Mouse (Mus musculus) 416B (cell line): ENCODE results near the gene Slc47a2.

Experiments used
- DNase-seq: peaks from one replicate; pipeline ENCODE4 v3.0.0; 2011; ENCODE audit warnings: low read depth

Gene Slc47a2

DNA sequence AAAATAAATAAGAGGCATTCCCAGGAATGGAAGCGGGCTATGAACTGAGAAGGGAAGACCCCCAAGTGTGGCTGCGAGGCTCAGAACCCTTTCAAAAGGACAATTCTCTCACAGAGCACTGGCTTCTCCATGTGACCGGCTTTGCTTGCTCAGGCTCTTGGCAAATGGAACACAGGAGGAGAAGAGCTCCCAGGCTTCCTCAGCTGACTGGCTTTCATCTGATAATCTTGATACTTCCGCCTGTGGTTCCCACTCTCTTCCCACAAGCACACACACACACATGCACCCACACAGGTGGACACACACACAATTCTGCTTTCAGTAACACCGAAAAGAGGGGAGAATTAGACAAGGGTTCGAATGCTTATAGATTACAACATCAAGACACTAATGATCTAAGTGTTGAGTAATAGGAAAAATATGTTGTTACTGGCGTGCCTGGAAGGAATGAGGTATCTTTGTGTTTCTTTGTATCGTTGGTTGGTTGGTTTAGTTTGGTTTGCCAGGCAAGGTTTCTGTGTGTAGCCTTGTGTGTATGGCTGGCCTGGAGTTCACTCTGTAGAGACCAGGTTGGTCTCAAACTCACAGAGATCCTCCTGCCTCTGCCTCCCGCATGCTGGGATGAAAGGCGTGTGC lies 59.1 kb downstream of the Slc47a2 start:
- peak; percentile 9 for DNase-seq

DNA sequence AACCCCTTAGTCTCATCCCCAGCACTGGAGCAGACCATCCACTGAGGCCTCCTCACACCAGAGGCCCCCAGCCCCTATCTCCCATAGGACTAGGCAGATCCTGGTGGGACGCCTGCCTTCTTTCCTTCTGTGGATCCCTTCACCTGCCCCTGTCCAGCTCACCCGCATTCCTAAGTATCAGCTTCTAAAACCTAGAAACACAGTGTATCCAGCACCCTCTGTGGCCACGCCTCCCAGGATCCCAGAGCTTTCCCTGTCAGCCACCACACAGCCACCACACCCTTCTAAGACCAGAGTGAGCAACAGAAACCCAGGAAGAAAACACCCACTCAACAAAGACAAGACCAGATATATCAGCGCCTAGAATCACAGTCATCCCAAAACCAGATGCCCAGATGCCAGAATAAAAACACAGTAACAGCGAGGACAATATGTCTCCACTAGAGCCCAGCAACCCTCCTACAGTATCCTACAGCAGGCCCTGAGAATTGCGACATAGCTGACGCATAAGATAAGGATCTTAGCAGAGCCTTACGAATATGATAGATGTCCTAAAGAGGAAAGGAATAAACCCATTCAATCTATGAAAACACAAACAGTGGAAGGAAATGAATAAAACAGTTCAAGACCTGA lies 64.1 kb downstream of the Slc47a2 start:
- DNase-seq: peak; percentile 78

DNA sequence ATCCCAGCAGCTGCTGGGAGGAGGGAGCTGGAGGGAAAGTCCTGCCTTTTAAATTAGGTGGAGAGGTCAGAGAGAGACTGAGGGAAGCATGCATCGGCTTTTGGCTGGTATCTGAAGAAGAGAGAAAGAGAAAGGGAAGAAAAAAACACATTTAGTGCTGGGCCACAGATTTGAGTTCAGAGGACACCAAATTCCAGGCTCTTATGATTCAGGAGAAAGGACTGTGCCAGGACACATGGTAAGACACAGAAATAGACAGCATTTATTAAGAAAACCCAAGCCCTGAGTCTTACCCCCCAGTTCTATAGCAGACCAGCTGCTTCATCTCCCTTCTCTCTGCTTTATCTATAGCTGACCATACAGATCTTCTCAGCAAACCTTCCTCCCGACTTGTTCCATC lies 64.7 kb downstream of the Slc47a2 start:
- no peak for DNase-seq

DNA sequence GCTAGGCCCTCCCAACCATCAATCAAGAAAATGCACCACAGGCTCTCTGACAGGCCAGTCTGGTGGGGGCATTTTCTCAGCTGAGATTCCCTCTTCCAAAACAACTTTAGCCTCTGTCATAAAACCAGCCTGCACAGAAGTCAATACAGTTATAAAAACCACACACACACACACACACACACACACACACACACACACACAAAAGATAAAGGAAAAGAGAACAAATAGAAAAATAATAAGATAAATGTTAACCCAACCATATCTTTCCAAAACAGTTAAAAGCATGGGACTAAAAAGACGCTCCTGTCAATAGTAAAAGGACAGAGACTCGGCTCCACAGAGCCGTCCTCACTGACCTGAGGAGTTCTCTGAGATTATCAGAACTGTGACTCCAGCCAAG lies 66.2 kb downstream of the Slc47a2 start:
- no peak for DNase-seq

- DNase-seq: no peak
Measured at GRCm38 (mm10) chr11:61275106-61275505, 67.6 kb downstream of the Slc47a2 start.

DNA sequence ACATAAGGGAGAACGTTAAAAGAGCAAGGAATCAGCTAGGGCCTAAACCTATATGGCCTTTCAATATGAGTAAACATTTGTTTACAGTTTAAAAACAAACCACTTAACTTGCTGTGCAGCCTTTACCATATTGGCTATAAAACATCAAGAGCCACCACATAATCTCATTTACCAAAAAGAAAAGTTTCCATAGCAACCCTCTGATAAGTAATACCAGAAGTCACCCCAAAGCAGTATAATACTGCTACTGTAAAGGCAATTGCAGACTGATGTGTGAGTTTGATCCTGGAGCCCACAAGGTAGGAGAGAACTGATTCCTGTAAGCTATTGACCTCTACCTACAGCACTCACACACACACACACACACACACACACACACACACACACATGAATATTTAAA lies 68.2 kb downstream of the Slc47a2 start:
- no peak for DNase-seq

DNA sequence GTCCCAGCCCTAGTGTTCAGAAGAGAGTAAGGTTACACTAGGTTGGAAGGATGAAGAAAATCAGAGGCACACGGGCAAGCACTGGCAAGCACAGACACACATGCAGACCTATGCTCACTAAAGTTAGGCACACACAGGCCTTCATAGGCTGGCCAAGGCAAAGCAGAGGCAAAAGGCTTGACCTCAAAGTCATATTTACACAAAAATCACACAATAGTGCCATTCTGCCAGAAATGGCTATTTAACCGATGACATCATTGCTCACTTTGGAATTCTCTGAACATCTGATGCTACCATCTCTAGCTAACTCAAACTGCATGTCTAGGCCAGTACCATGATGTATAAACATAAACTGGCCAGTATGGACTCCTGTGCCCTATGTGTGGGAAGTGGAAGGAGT lies 68.7 kb downstream of the Slc47a2 start:
- DNase-seq: no peak

- DNase-seq: no peak
Measured at GRCm38 (mm10) chr11:61271612-61272011, 71.0 kb downstream of the Slc47a2 start.

- no peak for DNase-seq
Measured at GRCm38 (mm10) chr11:61270406-61270805, 72.3 kb downstream of the Slc47a2 start.

DNA sequence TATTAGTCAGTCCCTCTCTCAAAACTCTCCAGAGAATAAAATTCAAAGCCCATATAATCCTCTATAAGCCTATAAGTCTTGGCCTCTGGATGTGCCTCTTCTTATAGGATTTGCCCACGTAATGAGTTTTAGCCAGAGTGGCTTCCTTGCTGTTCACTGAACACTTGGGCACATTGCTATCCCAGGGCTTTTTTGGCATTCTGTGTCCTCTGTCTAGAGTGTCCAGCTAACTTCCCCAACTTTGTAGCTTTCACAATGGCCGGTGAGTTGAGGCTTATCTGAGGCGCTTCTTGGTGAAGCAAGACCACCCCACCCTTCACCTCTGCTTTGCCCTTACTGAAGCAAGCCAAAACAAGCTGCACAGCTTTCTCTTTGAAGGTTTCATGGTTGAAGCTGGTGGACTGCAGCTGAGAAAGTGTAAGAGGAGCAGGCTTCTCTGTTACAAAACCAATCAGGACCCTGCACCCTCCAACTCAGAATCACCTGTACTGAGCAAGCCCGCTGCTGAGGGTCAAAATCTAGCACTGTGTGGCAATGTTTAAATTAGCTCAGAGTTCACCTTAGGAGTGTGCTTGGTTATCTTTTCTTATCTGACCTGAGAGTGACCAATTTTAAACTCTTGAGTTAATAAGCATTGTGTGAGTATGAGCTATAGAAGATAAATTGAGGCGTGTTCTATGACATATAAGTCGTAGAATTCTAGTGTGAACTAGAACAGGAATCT lies 73.9 kb downstream of the Slc47a2 start:
- DNase-seq: no peak

- peak; percentile 95 for DNase-seq
Measured at GRCm38 (mm10) chr11:61266551-61267533, 75.8 kb downstream of the Slc47a2 start, which contains the start of gene Aldh3a2. Gene Aldh3a2, minus strand, starts transcription at chr11:61267464.

- DNase-seq: no peak
Measured at GRCm38 (mm10) chr11:61263841-61264240, 78.8 kb downstream of the Slc47a2 start.

DNA sequence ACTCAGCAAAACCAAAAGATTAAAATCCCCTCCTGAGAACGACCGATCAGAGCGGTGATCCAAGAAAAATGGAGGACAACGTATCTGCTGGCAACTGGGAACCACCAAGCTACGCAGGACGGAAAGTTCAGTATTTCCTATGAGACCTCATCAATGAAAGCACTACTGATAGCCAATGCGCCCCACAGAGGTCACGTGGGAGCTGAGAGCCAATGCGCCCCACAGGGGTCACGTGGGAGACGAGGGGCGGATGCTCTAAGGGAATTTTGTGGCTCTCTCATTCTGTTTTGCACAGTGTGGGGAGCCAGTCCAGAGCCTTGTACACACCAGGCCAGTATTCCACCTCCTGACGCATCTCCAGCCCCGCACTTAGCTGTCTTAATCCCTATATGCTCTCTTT lies 80.1 kb downstream of the Slc47a2 start:
- DNase-seq: no peak

DNA sequence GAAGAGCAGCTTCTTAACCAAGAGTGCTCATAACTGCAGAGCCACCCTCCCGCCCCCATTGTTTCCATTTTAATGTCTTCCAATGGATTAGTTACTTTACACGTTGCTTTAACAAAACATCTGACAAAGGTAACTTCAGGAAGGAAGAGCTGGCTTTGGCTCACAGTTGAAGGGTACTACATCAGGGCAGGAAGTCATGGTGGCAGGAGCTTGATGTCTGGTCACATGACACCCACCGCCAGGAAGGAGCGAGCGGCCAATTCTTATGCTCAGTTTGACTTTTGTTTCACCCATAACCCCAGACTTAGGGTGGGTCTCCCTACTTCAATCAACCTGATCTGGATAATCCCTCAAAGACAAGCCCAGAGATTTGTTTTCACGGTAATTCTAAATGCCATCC lies 83.6 kb downstream of the Slc47a2 start:
- no peak for DNase-seq

- no peak for DNase-seq
Measured at GRCm38 (mm10) chr11:61252807-61253206, 89.9 kb downstream of the Slc47a2 start.

DNA sequence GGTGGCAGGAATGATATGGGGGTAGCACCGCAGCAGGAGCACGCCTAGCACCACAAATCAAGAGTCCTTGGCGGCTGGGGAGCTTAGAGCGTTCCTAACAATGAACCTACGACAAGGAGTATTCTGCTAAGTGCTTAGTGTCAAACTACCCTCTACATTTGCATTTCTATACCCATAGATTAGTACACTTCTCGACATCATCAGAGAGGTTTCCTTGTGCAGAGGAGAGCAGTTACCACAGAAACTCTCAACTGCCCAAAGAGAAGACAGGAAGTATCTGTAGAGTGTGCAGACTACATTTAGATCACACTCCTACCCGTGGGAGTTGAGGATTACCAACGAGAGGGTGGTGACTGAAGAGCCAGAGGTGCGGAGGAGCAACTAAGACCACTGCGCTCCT lies 90.9 kb downstream of the Slc47a2 start:
- DNase-seq: no peak
